Mouse (Mus musculus): ENCODE measurements around the gene Coro7. TPM values are rescaled to one million over a fixed set of nuclear protein-coding genes. Genes with fewer than 3 reads are reported as not detected.
A peak's percentile ranks its signal among the peaks of the same experiment; 100 is the strongest.
"Not testable (repeated sequence)": the region's sequence is repeated elsewhere in the genome, so short reads cannot be mapped to it uniquely, and the experiment has no call there.

Gene Coro7
- total RNA-seq, 2 experiments from 2014 or later, result 78.4 to 85.4 TPM

DNA sequence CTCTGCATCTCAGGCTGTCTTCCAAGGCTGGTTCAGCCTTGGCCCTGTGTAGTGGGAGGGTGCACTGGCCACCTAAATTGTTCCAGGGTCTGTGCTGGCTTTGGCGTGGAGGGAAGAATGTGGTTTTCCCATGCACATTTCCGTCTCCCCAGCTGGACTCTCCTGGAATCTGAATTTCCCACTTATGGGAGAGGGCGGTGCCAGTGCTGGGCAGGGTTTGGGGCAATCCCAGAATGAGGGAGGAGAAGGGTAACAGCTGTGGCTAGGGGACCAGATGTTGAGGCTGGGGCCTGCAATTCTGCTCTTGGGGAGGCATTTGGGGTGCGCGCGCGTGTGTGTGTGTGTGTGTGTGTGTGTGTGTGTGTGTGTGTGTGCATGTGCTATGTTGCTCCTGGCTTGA lies 82.3 kb downstream of the Coro7 start:
- no peak for DNase-seq (ENCODE audit: low spot score in 2 of 2)

DNA sequence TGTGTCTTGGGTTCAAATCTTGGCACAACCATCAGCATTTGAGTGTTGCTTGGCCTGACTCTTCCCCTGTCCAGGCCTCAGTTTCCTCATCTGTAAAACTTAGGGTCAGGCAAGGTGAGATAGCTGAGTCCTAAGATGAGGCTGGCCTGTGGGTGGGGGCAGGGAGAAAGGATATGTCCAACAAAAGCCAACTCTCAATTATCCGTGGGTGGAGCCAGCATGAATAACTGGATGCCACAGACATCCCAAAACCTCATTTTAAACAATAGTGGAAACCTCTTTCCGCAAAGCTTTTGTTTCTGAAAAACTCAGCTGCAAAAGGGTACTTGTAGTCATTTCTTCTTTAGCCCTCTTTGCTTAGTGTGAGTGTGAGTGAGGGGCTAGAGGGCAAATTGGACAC lies 82.7 kb downstream of the Coro7 start:
- DNase-seq (ENCODE audit: low spot score in 2 of 2), result no peak

GRCm38 (mm10) chr16:4596141-4596728 lies 83.3 kb downstream of the Coro7 start:
- no peak for DNase-seq (ENCODE audit: low spot score in 2 of 2)

DNA sequence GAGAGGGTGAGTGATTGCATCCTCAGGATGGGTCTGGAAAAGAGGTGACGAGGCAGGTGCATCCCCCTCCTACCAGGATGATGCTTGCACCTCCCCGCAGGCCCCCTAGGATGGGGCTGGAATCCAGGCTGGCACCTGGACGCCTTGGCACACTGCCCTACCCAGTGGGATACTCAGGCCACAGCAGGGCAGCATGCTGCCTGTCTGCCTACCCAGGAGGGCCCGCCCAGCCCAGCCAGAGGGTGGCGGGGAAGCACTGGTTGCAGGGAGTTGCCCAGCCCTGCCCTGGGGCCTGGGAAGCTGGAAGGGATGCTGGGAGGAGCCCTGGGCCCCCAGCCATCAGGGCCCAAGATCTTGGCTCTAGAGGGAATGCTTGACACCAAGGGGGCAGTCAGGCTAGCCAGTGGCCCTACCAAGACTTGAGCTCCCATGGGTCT lies 84.0 kb downstream of the Coro7 start:
- DNase-seq (ENCODE audit: low spot score in 2 of 2), result no peak

- peak in 1 of 2 experiments; percentile 25 for DNase-seq (ENCODE audit: low spot score in 2 of 2)
These were observed 84.6 kb downstream of the Coro7 start for GRCm38 (mm10) chr16:4594814-4595526.

GRCm38 (mm10) chr16:4593971-4594813 lies 85.4 kb downstream of the Coro7 start, which contains the start of gene Glis2:
Gene Glis2, plus strand, starts transcription at chr16:4594713.
- DNase-seq (ENCODE audit: low spot score in 2 of 2), result peak in 1 of 2 experiments; percentile 39

DNA sequence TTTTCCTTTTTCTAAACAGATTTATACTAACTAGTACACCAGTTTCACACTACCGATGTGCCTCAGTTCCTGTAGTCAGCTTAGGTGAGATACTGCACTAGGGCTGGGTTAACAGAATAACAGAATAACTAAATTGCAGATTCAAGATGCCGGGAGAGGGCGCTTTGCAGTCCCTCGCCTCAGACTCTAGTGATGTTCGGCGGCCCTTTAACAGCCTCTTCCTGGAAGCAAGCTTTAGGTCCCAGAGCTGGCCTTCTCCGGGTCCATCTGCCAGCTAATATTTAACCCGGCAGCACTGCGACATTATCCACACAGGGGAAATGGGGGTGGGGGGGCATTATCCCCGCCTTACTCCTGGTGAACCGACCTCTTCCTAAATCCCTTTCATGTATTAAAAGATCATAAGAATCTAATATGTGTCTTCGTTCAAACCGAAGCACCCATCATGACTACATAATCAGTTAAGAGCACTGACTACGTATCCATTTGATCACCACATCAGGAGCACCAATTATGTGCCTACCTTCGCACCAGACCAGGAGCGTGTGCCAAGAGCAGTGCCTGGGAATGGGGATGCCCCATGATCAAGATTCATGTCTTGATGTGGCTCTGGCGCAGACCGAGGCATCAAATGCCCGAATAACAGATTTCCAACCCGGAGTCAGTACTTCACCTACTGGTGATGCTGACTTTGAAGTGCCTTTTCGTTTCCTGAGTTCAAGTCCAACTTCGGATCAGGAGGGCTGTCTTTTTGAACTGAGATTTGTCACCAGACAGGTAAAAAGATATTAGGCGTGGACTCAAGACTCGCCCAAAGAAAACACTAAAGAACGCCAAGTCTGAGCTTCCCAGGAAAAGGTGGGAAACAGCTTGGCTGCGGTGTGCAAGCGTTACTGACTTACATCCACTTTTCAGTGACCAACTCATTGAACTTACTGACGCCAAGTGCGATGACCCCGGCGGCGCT lies 86.4 kb downstream of the Coro7 start:
- DNase-seq (ENCODE audit: low spot score in 2 of 2), result peak; percentile 53 to 61

DNA sequence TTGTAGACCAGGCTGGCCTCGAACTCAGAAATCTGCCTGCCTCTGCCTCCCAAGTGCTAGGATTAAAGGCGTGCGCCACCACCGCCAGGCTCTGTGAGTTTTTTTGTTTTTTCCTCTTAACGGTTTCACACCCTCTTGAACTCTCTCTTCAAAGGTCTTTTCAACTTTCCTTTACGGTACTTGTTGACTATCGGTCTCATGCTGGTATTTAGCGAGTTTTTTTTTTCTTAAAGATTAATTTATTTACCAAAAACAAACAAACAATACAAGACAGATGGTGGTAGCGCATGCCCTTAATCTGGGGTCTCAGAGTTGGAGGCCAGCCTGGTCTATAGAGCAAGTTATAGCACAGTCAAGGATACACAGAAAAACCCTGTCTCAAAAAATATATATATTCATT lies 89.3 kb downstream of the Coro7 start:
- no peak for DNase-seq (ENCODE audit: low spot score in 2 of 2)

- no peak for DNase-seq (ENCODE audit: low spot score in 2 of 2)
These were observed 91.9 kb downstream of the Coro7 start for GRCm38 (mm10) chr16:4587516-4588210.

GRCm38 (mm10) chr16:4586531-4587123 lies 93.0 kb downstream of the Coro7 start:
- peak; percentile 78 to 89 for DNase-seq (ENCODE audit: low spot score in 2 of 2)

DNA sequence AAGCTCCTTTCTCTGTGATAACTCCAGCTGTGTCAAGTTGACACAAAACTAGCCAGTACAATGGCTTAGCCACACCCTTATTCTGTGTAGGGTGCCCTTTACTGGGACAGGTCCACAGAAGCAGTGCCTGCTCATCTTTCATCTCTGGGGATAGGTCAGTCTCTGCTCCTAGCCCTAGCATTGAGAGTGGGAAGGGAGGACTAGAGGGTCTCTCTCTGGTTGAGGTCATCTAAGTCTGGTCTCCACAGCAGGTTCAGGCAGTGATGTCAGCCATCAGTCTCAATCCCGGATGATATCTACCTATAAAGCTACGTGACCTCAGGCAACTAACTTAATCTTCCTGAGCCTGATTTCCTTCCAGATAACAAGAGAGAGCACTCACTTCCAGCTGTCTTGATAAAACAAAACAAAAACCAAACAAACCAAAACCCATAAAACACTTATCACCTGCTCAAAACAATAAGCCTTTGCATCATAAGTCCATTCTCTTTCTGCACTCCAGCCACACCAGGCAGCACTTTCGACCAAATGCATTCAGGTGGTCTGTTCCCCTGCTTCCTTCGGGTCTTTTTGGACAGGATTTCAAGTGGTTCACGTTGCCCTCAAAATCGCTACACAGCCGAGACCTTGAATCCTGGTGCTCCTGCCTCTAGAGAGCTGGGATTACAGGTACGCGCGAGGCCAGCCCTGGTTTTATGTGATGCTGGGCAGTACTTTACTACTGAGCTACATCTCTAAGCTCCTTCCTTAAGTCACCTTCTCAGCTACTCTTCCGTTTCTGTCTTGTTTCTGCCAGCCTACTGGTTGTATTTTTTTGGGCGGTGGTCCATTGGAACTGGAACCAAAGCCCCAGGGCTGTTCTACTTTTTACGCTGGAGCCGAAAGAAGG lies 93.7 kb downstream of the Coro7 start:
- DNase-seq (ENCODE audit: low spot score in 2 of 2), result no peak

GRCm38 (mm10) chr16:4584438-4584837 lies 95.1 kb downstream of the Coro7 start:
- no peak for DNase-seq (ENCODE audit: low spot score in 2 of 2)

DNA sequence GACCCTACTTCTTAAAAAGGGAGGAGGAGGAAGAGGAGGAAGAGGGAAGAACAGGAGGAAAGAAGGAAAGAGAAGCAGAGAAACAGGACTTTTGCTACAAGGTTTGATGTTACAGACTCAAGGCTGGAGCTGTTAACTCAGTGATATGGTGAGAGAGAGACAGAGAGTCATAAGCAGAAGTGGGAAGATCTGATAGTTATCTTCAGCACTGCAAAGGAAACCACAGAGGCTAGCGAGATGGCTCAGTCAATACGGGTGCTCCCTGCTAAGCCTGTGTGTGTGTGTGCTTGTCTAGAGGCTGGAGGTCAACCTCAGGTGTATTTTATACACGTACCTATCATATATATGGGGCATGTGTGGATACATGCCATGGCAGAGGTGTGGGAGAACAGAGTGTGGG lies 95.8 kb downstream of the Coro7 start:
- DNase-seq (ENCODE audit: low spot score in 2 of 2), result no peak

DNA sequence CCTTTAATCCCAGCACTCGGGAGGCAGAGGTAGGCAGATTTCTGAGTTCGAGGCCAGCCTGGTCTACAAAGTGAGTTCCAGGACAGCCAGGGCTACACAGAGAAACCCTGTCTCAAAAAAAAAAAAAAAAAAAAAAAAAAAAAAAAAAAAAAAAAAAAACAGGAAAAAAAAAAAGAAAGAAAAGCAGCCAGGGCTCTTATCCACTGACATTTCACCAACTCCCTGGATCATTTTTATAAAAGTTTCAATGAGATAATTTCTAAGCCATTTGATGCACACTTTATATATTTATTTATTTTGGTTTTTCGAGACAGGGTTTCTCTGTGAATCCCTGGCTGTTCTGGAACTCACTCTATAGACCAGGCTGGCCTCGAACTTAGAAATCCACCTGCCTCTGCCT lies 98.4 kb downstream of the Coro7 start:
- not testable (repeated sequence) for DNase-seq (ENCODE audit: low spot score in 2 of 2)

GRCm38 (mm10) chr16:4578630-4579029 lies 100.9 kb downstream of the Coro7 start:
- DNase-seq (ENCODE audit: low spot score in 2 of 2), result no peak

GRCm38 (mm10) chr16:4576873-4577272 lies 102.7 kb downstream of the Coro7 start:
- no peak for DNase-seq (ENCODE audit: low spot score in 2 of 2)

Measured in left cerebral cortex, adult 18-20 months (tissue).